Mouse (Mus musculus) intestine, postnatal 0 days (tissue): Measurements from ENCODE around the gene Ctnna3. TPM values are rescaled to one million over a fixed set of nuclear protein-coding genes. Genes with fewer than 3 reads are reported as not detected.
"Not testable (repeated sequence)": the region's sequence is repeated elsewhere in the genome, so short reads cannot be mapped to it uniquely, and the experiment has no call there.

Source experiments
- ATAC-seq: fragments of 200-750 bp; cut with Nextera tagmentation; 2 replicates; pipeline ENCODE4 v1.8.0; 2017; ENCODE audit warnings: mild to moderate bottlenecking, moderate TSS enrichment, moderate library complexity
- H3K27ac ChIP-seq: fragments of 300-500 bp; sonication (generic); 2 replicates; pipeline ENCODE4 v1.5.1; 2014; ENCODE audit warnings: mild to moderate bottlenecking, low read depth, low read length, moderate library complexity
- H3K27me3 ChIP-seq: fragments of 300-500 bp; sonication (generic); replicated peaks from 2 replicates; pipeline ENCODE4 v1.6.1; 2014; ENCODE audit warnings: low read length, mixed read lengths; ENCODE audit not compliant: control insufficient read depth, insufficient read depth
- H3K36me3 ChIP-seq: fragments of 300-500 bp; sonication (generic); 2 replicates; pipeline ENCODE4 v1.6.1; 2014; ENCODE audit warnings: mild to moderate bottlenecking, moderate library complexity; ENCODE audit not compliant: control insufficient read depth, insufficient read depth
- H3K4me1 ChIP-seq: fragments of 300-500 bp; sonication (generic); replicated peaks from 2 replicates; pipeline ENCODE4 v1.6.1; 2014; ENCODE audit warnings: antibody characterized with exemption, low read length, mixed read lengths; ENCODE audit not compliant: control insufficient read depth, insufficient read depth
- H3K4me2 ChIP-seq: fragments of 300-500 bp; sonication (generic); replicated peaks from 2 replicates; pipeline ENCODE4 v1.6.1; 2014; ENCODE audit warnings: low read depth, mild to moderate bottlenecking, moderate library complexity
- H3K4me3 ChIP-seq: fragments of 300-500 bp; sonication (generic); 2 replicates; pipeline ENCODE4 v1.5.1; 2014; ENCODE audit warnings: low read depth, low read length
- H3K9ac ChIP-seq: fragments of 300-500 bp; sonication (generic); 2 replicates; pipeline ENCODE4 v1.6.1; 2014; ENCODE audit warnings: mild to moderate bottlenecking, low read depth, low read length
- H3K9me3 ChIP-seq: fragments of 300-500 bp; sonication (generic); 2 replicates; pipeline ENCODE4 v1.6.1; 2016; ENCODE audit warnings: mixed run types; ENCODE audit not compliant: control insufficient read depth
- CTCF ChIP-seq: sonication (generic); IDR thresholded peaks from 2 replicates; pipeline ENCODE4 v1.5.1; 2016; ENCODE audit warnings: low read depth, mild to moderate bottlenecking, control low read depth, antibody characterized with exemption, moderate library complexity
- WGBS: fragments of 180-500 bp; shearing (Covaris S2); extraction: QIAGEN DNeasy Blood & Tissue Kit; methylation state at CpG from one replicate; pipeline ENCODE4 v1.1.7; 2014; 5-methylcytosine and 5-hydroxymethylcytosine counted together
- polyA plus RNA-seq: library from polyadenylated mRNA; unstranded; fragments of >200 nt; fragmentation: Nextera tagmentation; extraction: Ambion mirVana; gene quantifications from 2 replicates; pipeline ENCODE4 v1.2.1, GENCODE M21; 2015

Gene Ctnna3
- polyA plus RNA-seq, 1 experiment from 2014 or later: 0.33 TPM

DNA sequence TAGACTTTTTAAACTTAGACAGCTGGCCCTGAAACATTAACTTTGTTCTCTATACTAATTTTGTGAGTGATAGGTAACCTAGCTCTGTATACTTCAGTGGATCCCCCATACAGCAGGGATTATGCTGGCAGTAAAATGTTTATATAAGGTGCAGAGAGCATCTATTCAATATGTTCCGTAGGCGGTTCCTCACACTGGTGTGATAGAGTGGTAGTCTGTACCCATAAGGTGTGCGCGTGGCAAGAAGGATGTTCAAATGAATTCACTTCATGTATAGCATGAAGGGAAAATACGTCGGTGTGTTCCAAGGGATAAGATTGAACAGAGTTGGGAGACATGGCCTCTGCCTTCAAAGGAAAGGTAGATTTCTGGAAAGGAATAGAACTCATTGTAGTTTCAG is 794.5 kb downstream of the Ctnna3 start:
- no peaks in the 10 kb centered on the region for H3K36me3 ChIP-seq
- H3K4me2 ChIP-seq: no peak overlapping the region
- 92% methylated on average over 6 of the region's 6 CpGs for WGBS
- no peak overlapping the region for H3K4me3 ChIP-seq
- no peaks in the 10 kb centered on the region for H3K4me1 ChIP-seq
- H3K27me3 ChIP-seq: no peaks in the 10 kb centered on the region
- no peak for ATAC-seq
- H3K9ac ChIP-seq: no peak overlapping the region
- no peak for TF ChIP-seq CTCF
- H3K27ac ChIP-seq: no peak overlapping the region
- no peaks in the 10 kb centered on the region for H3K9me3 ChIP-seq

DNA sequence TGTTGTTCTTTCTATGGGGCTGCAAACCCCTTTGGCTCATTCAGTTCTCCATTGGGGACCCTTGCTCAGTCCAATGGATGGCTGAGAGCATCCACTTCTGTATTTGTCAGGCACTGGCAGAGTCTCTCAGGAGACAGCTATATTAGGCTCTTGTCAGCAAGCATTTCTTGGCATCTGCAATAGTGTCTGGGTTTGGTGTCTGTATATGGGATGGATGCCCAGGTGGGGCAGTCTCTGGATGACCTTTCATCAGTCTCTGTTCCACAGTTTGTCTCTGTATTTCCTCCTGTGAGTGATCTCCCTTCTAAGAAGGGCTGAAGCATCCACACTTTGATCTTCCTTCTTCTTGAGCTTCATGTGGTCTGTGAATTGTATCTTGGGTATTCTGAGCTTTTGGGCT is 795.9 kb downstream of the Ctnna3 start:
- H3K9ac ChIP-seq, H3K9me3 ChIP-seq, H3K4me2 ChIP-seq, H3K4me3 ChIP-seq, H3K4me1 ChIP-seq, H3K27ac ChIP-seq, H3K27me3 ChIP-seq, ATAC-seq, H3K36me3 ChIP-seq: not testable (repeated sequence)

DNA sequence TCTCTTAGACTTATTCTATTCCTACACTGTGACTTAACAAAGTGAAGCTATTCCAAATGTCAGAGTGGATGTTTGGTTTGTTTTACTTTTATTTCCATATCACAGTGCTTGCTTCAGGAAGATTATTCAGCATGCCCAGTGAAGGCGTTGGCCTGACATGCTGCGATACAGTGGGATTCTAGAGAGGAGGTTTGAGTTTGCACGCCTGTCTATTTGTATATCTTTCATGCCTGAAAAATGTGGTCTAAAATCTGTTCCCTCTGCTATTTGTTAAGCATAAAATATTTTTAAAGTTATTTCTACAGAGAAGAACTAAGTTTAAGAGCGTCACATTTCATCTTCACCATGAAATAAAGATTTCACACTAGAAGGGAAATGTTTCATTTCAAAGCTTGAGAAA is 813.5 kb downstream of the Ctnna3 start:
- TF ChIP-seq CTCF: no peak
- WGBS: 69% methylated on average over 4 of the region's 4 CpGs
- Histone ChIP-seq H3K27me3 (no peaks in the 10 kb centered on the region), H3K9ac (no peak overlapping the region), H3K9me3 (no peaks in the 10 kb centered on the region), H3K36me3 (no peaks in the 10 kb centered on the region), H3K4me2 (no peak overlapping the region), H3K27ac (no peak overlapping the region), H3K4me1 (no peaks in the 10 kb centered on the region), H3K4me3 (no peak overlapping the region)
- ATAC-seq: no peak

DNA sequence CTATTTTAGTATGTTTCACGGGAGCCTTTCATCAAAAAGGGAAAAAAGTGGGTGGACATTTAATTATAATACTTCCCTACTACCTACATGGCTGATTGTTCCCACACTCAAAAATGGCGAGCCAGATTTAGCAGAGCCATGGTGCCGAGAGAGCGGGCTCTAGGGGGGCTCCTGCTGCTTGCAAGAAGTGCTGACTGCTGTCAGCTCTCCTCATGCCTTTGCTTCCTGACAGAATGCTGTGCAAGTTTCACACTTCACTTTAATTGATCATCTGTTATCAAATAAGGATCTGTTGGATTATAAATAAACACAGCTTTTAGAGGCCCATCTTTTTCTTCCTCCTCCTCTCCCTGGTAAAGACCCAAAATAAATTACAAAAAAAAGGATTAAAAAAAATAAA is 838.3 kb downstream of the Ctnna3 start:
- Histone ChIP-seq H3K4me3 (no peak overlapping the region), H3K9ac (no peak overlapping the region), H3K4me1 (no peaks in the 10 kb centered on the region), H3K27me3 (no peaks in the 10 kb centered on the region), H3K36me3 (no peaks in the 10 kb centered on the region), H3K9me3 (no peaks in the 10 kb centered on the region), H3K4me2 (no peak overlapping the region), H3K27ac (no peak overlapping the region)
- 84% methylated on average over 4 of the region's 4 CpGs for WGBS
- no peak for ATAC-seq
- TF ChIP-seq CTCF: no peak

DNA sequence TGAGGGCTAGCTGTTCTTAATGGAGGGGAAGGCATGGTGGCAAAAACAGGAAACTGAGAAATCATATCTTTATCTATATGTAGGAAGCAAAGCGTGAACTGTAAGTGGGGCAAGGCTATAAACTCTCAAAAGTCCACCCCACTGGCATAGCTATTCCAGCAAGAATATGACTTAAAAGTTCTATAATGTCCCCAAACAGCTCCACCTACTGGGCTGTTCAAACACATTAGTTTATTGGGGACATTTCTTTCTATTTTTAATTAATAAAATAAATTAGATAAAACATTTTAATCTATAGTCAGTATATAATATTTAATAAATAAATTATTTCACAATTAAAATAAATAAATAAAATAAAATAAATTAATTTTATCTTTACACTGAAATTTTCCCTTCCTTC is 845.2 kb downstream of the Ctnna3 start:
- ATAC-seq: no peak
- Histone ChIP-seq H3K27ac (no peak overlapping the region), H3K4me2 (no peak overlapping the region), H3K4me1 (no peaks in the 10 kb centered on the region), H3K9ac (no peak overlapping the region), H3K4me3 (no peak overlapping the region), H3K36me3 (no peaks in the 10 kb centered on the region), H3K27me3 (no peaks in the 10 kb centered on the region), H3K9me3 (no peaks in the 10 kb centered on the region)
- WGBS: 62% methylated on average over 1 of the region's 1 CpGs
- TF ChIP-seq CTCF: 0 out of 2 replicates have a peak, but pooled peaks have one; percentile 9

DNA sequence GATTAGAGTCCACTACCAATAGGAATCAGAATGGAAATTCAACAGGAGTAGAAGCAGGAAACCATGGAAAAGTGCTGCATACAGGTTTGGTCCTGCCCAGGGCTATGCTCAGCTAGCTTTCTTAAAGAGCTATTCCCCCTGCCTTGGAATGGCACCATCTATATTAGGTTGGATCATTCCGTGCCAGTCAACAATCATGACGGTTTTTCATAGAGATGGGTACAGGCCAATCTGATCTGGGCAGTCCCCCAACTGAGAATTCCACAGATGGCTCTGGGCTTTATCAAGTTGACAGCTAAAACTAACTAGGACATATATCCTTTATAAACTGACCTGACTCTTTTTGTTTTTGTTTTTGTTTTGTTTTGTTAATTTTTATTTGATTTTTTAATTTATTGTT is 848.9 kb downstream of the Ctnna3 start:
- no peak for TF ChIP-seq CTCF

DNA sequence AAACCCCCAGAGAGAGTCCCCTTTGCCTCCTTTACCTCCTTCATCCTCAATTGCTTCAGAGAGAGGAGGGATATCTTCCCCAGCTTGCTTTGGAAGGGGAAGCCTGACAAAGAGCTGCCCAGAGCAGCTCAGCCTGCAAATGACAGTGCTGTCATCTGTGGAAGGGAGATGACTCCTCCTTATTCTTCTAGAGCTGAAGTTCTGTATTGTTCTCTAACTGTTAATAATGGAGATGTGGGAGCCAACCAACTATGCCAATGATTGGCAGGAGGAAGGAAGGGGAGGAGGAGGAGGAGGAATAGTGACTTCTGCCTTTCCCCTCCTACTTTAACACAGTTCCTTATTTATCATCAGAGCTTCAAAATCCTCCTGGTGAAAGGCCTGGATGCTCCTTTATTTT is 875.9 kb downstream of the Ctnna3 start:
- Histone ChIP-seq H3K27me3 (no peaks in the 10 kb centered on the region), H3K9me3 (no peaks in the 10 kb centered on the region), H3K4me1 (no peaks in the 10 kb centered on the region), H3K9ac (no peak overlapping the region), H3K36me3 (no peaks in the 10 kb centered on the region), H3K4me3 (no peak overlapping the region), H3K27ac (no peak overlapping the region), H3K4me2 (no peak overlapping the region)
- no peak for TF ChIP-seq CTCF
- ATAC-seq: no peak

More for the DNA sequence above, 848.9 kb downstream of the Ctnna3 start:
- H3K27me3 ChIP-seq: no peaks in the 10 kb centered on the region
- H3K4me2 ChIP-seq: no peak overlapping the region
- H3K4me1 ChIP-seq: no peaks in the 10 kb centered on the region
- no peaks in the 10 kb centered on the region for H3K36me3 ChIP-seq
- no peak overlapping the region for H3K9ac ChIP-seq
- WGBS: 83% methylated on average over 2 of the region's 2 CpGs
- no peak overlapping the region for H3K4me3 ChIP-seq
- H3K27ac ChIP-seq: no peak overlapping the region
- no peaks in the 10 kb centered on the region for H3K9me3 ChIP-seq
- ATAC-seq: no peak
